Mouse (Mus musculus): ENCODE data around the gene Rai14.

The Rai14 gene

GRCm38 (mm10) chr15:10714409-10715138, at the start of gene Rai14:
TSS of gene Rai14 (minus strand) at chr15:10714624.
- DNase-seq (ENCODE audit: low spot score in 2 of 2) = no peak

- no peak for DNase-seq (ENCODE audit: low spot score in 2 of 2)
Measured at GRCm38 (mm10) chr15:10761441-10761840, 47.0 kb upstream of the Rai14 start.

GRCm38 (mm10) chr15:10760006-10760405, 45.6 kb upstream of the Rai14 start:
- DNase-seq (ENCODE audit: low spot score in 2 of 2) = no peak

- DNase-seq (ENCODE audit: low spot score in 2 of 2) = no peak
Measured at GRCm38 (mm10) chr15:10759440-10759839, 45.0 kb upstream of the Rai14 start.

GRCm38 (mm10) chr15:10758808-10759207, 44.4 kb upstream of the Rai14 start:
- DNase-seq (ENCODE audit: low spot score in 2 of 2) = no peak

GRCm38 (mm10) chr15:10751141-10751540, 36.7 kb upstream of the Rai14 start:
- no peak for DNase-seq (ENCODE audit: low spot score in 2 of 2)

- DNase-seq (ENCODE audit: low spot score in 2 of 2) = no peak
Measured at GRCm38 (mm10) chr15:10750339-10750738, 35.9 kb upstream of the Rai14 start.

GRCm38 (mm10) chr15:10749678-10750077, 35.3 kb upstream of the Rai14 start:
- no peak for DNase-seq (ENCODE audit: low spot score in 2 of 2)

GRCm38 (mm10) chr15:10747638-10748037, 33.2 kb upstream of the Rai14 start:
- DNase-seq (ENCODE audit: low spot score in 2 of 2) = no peak

- DNase-seq (ENCODE audit: low spot score in 2 of 2) = no peak
Measured at GRCm38 (mm10) chr15:10747226-10747625, 32.8 kb upstream of the Rai14 start.

- no peak for DNase-seq (ENCODE audit: low spot score in 2 of 2)
Measured at GRCm38 (mm10) chr15:10746303-10747051, 32.1 kb upstream of the Rai14 start.

- DNase-seq (ENCODE audit: low spot score in 2 of 2) = no peak
Measured at GRCm38 (mm10) chr15:10742441-10742840, 28.0 kb upstream of the Rai14 start.

GRCm38 (mm10) chr15:10739279-10739678, 24.9 kb upstream of the Rai14 start:
- DNase-seq (ENCODE audit: low spot score in 2 of 2) = no peak

GRCm38 (mm10) chr15:10738354-10739142, 24.1 kb upstream of the Rai14 start:
- no peak for DNase-seq (ENCODE audit: low spot score in 2 of 2)

GRCm38 (mm10) chr15:10735948-10736347, 21.5 kb upstream of the Rai14 start:
- no peak for DNase-seq (ENCODE audit: low spot score in 2 of 2)

GRCm38 (mm10) chr15:10735216-10735615, 20.8 kb upstream of the Rai14 start:
- no peak for DNase-seq (ENCODE audit: low spot score in 2 of 2)

- no peak for DNase-seq (ENCODE audit: low spot score in 2 of 2)
Measured at GRCm38 (mm10) chr15:10731398-10731797, 17.0 kb upstream of the Rai14 start.

- DNase-seq (ENCODE audit: low spot score in 2 of 2) = no peak
Measured at GRCm38 (mm10) chr15:10726272-10726671, 11.8 kb upstream of the Rai14 start.

GRCm38 (mm10) chr15:10724857-10725256, 10.4 kb upstream of the Rai14 start:
- no peak for DNase-seq (ENCODE audit: low spot score in 2 of 2)

GRCm38 (mm10) chr15:10723507-10723906, 9.1 kb upstream of the Rai14 start:
- peak in 1 of 2 experiments; percentile 17 for DNase-seq (ENCODE audit: low spot score in 2 of 2)

- no peak for DNase-seq (ENCODE audit: low spot score in 2 of 2)
Measured at GRCm38 (mm10) chr15:10722629-10723339, 8.4 kb upstream of the Rai14 start.

Data from natural killer cell, adult 2 months (primary cell).